Mouse (Mus musculus): ENCODE data around the gene Lrrn2. TPM values are rescaled to one million over a fixed set of nuclear protein-coding genes. Genes with fewer than 3 reads are reported as not detected.

Lrrn2 gene
- polyA plus RNA-seq, 1 experiment from 2014 or later = 36.5 TPM

Small RNAs within 50 kb of the gene (microRNA-seq; reads per million reads assigned to microRNA genes)
- not detected for gene Gm44300

Other genes starting within 250 kb of the Lrrn2 start
- gene Nfasc, start 138.5 kb upstream of the Lrrn2 start, polyA plus RNA-seq (2014; fragmentation: Nextera tagmentation; extraction: Ambion mirVana) = 37.8 and 48.6 TPM in 2 replicates
- 52.5 and 53.5 TPM in 2 replicates for gene Mdm4, start 150.3 kb downstream of the Lrrn2 start, polyA plus RNA-seq (2014; fragmentation: Nextera tagmentation; extraction: Ambion mirVana)
- gene Pik3c2b, start 165.4 kb downstream of the Lrrn2 start, polyA plus RNA-seq (2014; fragmentation: Nextera tagmentation; extraction: Ambion mirVana) = 14.3 and 17.0 TPM in 2 replicates